Mouse (Mus musculus): ENCODE data around the gene Gm20716. TPM values are rescaled to one million over a fixed set of nuclear protein-coding genes. Genes with fewer than 3 reads are reported as not detected.

Gene Gm20716
- polyA plus RNA-seq, 1 experiment, result 67.8 TPM

DNA sequence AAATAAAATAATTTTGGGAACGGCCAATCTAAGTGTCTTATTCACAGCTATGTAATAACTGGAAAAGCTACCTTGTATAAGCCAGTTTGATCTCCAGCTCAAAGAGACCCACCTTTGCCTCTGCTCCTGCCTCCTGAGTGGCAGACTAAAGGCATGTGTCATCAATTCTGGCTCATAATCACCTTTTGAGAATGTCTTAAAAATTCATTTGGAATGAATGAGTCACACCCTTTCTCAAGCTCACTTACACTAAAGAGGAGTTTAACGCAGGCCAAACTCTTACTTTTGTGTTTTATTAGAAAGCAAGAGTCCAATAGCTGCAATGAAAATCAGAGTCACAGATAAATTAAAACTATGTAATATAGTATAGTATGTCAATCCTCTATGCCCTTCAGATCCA is 38.3 kb downstream of the Gm20716 start:
- Histone ChIP-seq H3K4me1 (ENCODE audit: control insufficient read depth, insufficient read depth, low read length) (peaks cover 9% of the 10 kb centered on the region), H3K9me3 (replicated peaks; ENCODE audit: control insufficient read depth, insufficient read depth, low read length, poor library complexity, severe bottlenecking) (no peaks in the 10 kb centered on the region), H3K9ac (ENCODE audit: low read depth, poor library complexity, severe bottlenecking) (no peak overlapping the region), H3K36me3 (ENCODE audit: control insufficient read depth, insufficient read depth, low read length, poor library complexity, severe bottlenecking) (peaks cover 57% of the 10 kb centered on the region), H3K27ac (ENCODE audit: insufficient read depth, low read length) (no peak overlapping the region), H3K4me3 (ENCODE audit: low read depth, low read length) (no peak overlapping the region), H3K27me3 (ENCODE audit: control insufficient read depth, insufficient read depth, low read length, poor library complexity, severe bottlenecking) (no peaks in the 10 kb centered on the region)
- TF ChIP-seq EP300 (IDR thresholded peaks at IDR 0.05; ENCODE audit: insufficient read depth, low read depth, low read length) (no peak), POLR2A (IDR thresholded peaks at IDR 0.05; ENCODE audit: insufficient read depth, low read length) (no peak), CTCF (IDR thresholded peaks at IDR 0.05; ENCODE audit: low read depth, low read length) (no peak)

DNA sequence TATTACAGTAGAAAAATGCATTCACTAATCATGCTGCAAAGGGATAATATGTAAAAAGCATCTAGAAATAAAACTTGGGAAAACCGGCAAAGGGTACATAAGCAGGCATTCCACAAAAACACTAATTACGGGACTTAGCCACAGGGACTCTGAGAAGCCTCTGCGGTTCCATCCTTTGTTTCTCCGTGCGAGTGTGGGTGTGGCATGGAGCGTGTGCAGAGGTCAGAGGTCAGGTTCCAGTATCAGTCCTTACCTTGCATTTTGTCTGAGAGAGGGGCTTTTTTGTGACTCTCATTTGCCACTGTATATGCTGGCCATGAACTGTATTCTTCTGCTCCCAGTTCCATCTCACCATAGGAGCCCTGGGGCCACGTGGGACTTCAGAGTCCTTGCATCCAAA is 54.2 kb downstream of the Gm20716 start:
- no peak for TF ChIP-seq CTCF (IDR thresholded peaks at IDR 0.05; ENCODE audit: low read depth, low read length)
- Histone ChIP-seq H3K4me3 (ENCODE audit: low read depth, low read length) (no peak overlapping the region), H3K27ac (ENCODE audit: insufficient read depth, low read length) (no peak overlapping the region), H3K27me3 (ENCODE audit: control insufficient read depth, insufficient read depth, low read length, poor library complexity, severe bottlenecking) (no peaks in the 10 kb centered on the region), H3K36me3 (ENCODE audit: control insufficient read depth, insufficient read depth, low read length, poor library complexity, severe bottlenecking) (peaks cover 5% of the 10 kb centered on the region; the same call in 1 of the 2 replicates), H3K9ac (ENCODE audit: low read depth, poor library complexity, severe bottlenecking) (no peak overlapping the region), H3K4me1 (ENCODE audit: control insufficient read depth, insufficient read depth, low read length) (peaks cover 2% of the 10 kb centered on the region), H3K9me3 (replicated peaks; ENCODE audit: control insufficient read depth, insufficient read depth, low read length, poor library complexity, severe bottlenecking) (no peaks in the 10 kb centered on the region)

DNA sequence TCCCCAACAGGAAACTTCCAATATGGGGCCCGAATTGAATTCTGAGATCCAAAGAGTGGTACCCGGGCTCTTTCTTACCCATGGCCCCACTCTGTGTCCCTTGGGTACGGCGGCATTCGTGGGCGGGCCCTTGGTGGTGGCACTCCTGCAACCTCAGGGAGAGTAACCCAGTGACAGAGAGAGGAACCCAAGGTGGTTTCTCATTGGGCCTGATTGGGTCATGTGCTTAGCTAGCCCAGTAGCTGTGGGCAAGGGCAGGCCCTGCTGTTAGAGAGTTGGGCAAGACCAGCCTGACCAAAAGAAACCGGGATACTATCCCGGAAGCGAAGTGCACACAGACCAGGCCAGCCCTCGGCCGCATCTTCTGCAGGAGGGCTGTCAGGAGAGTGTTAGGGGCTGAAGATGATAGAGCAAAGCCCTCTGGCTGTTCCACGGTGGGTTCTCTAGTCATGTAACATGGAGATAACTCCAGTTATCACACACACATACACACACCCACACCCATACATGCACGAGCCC is 59.9 kb downstream of the Gm20716 start:
- H3K27ac ChIP-seq (ENCODE audit: insufficient read depth, low read length), result peak overlapping the region; percentile 85
- no peaks in the 10 kb centered on the region for H3K9me3 ChIP-seq (replicated peaks; ENCODE audit: control insufficient read depth, insufficient read depth, low read length, poor library complexity, severe bottlenecking)
- no peak for TF ChIP-seq EP300 (IDR thresholded peaks at IDR 0.05; ENCODE audit: insufficient read depth, low read depth, low read length)
- peak overlapping the region; percentile 62 for H3K4me3 ChIP-seq (ENCODE audit: low read depth, low read length)
- peaks cover 3% of the 10 kb centered on the region for H3K4me1 ChIP-seq (ENCODE audit: control insufficient read depth, insufficient read depth, low read length)
- no peaks in the 10 kb centered on the region for H3K36me3 ChIP-seq (ENCODE audit: control insufficient read depth, insufficient read depth, low read length, poor library complexity, severe bottlenecking)
- no peaks in the 10 kb centered on the region for H3K27me3 ChIP-seq (ENCODE audit: control insufficient read depth, insufficient read depth, low read length, poor library complexity, severe bottlenecking)
- peak overlapping the region; percentile 25 for H3K9ac ChIP-seq (ENCODE audit: low read depth, poor library complexity, severe bottlenecking)

DNA sequence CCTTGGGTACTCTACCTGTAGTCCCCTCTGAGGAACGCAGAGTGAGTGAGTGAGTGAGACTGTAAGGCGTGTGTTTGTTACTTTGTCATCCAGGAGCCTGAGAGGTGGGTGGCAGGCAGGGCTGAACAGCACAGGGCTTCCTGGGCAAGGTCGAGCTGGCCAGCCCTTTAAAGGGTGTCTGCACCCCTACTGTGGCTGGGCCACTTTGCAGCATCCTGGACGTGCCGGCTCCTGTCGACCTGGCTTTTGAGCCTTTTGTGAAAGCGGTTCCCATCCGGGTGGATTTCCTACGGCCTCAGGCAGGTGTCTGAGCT is 60.4 kb downstream of the Gm20716 start:
- Histone ChIP-seq H3K36me3 (ENCODE audit: control insufficient read depth, insufficient read depth, low read length, poor library complexity, severe bottlenecking) (no peaks in the 10 kb centered on the region), H3K27me3 (ENCODE audit: control insufficient read depth, insufficient read depth, low read length, poor library complexity, severe bottlenecking) (no peaks in the 10 kb centered on the region), H3K4me3 (ENCODE audit: low read depth, low read length) (peak overlapping the region; percentile 62), H3K9me3 (replicated peaks; ENCODE audit: control insufficient read depth, insufficient read depth, low read length, poor library complexity, severe bottlenecking) (no peaks in the 10 kb centered on the region), H3K4me1 (ENCODE audit: control insufficient read depth, insufficient read depth, low read length) (peaks cover 3% of the 10 kb centered on the region), H3K27ac (ENCODE audit: insufficient read depth, low read length) (peak overlapping the region; percentile 85), H3K9ac (ENCODE audit: low read depth, poor library complexity, severe bottlenecking) (peak overlapping the region; percentile 25)
- no peak for TF ChIP-seq EP300 (IDR thresholded peaks at IDR 0.05; ENCODE audit: insufficient read depth, low read depth, low read length)
- TF ChIP-seq CTCF (IDR thresholded peaks at IDR 0.05; ENCODE audit: low read depth, low read length), result no peak
- TF ChIP-seq POLR2A (IDR thresholded peaks at IDR 0.05; ENCODE audit: insufficient read depth, low read length), result no peak

DNA sequence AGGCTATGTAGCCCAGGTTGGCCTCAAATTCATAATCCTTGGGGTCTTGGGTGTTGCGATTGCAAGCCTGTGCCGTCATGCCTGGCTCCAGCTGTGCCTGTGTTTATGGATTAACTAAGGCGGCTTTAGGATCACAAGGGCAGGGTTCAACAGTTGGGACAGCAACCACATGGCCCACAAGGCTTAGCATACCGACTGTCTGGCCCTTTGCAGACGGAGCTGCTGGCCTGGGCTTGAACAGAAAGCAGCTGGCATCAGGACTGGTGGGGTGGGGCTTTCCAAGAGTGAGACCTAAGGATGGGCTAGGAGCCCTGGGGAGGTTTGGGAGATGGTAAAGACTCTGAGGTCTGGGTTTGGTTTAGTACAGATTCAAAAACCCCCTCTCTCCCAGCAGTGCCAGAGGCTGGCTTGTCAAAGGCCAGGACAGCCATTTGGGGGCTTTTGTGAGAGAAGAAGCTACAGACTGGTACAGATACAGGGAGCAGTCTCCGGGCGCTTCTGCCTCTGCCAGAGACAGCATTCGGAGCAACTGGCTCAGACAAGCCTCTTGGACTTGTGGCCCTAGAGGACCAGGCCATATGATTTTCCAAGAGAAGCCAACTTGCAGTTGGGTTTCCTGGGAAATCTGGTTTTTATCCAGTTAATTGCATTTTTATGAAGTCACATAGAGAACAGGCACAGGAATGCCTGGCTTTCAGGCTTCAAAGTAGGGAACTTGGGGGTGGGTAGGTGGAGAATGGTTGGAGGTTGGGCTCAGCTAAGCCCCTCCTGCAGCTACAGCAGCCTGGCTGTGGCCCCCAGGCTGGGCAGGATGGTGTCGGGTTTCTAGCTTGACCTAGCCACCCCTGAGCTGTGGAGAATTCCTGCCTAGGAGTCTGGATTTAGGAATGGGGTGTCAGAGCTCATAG is 61.0 kb downstream of the Gm20716 start:
- Histone ChIP-seq H3K27me3 (ENCODE audit: control insufficient read depth, insufficient read depth, low read length, poor library complexity, severe bottlenecking) (no peaks in the 10 kb centered on the region), H3K36me3 (ENCODE audit: control insufficient read depth, insufficient read depth, low read length, poor library complexity, severe bottlenecking) (no peaks in the 10 kb centered on the region), H3K4me3 (ENCODE audit: low read depth, low read length) (peak overlapping the region; percentile 62), H3K9ac (ENCODE audit: low read depth, poor library complexity, severe bottlenecking) (peak overlapping the region; percentile 41), H3K4me1 (ENCODE audit: control insufficient read depth, insufficient read depth, low read length) (peaks cover 3% of the 10 kb centered on the region), H3K9me3 (replicated peaks; ENCODE audit: control insufficient read depth, insufficient read depth, low read length, poor library complexity, severe bottlenecking) (no peaks in the 10 kb centered on the region), H3K27ac (ENCODE audit: insufficient read depth, low read length) (peak overlapping the region; percentile 85)
- no peak for TF ChIP-seq POLR2A (IDR thresholded peaks at IDR 0.05; ENCODE audit: insufficient read depth, low read length)
- no peak for TF ChIP-seq CTCF (IDR thresholded peaks at IDR 0.05; ENCODE audit: low read depth, low read length)
- 0 out of 2 replicates have a peak, but pooled peaks have one; percentile 60 for TF ChIP-seq EP300 (IDR thresholded peaks at IDR 0.05; ENCODE audit: insufficient read depth, low read depth, low read length)

DNA sequence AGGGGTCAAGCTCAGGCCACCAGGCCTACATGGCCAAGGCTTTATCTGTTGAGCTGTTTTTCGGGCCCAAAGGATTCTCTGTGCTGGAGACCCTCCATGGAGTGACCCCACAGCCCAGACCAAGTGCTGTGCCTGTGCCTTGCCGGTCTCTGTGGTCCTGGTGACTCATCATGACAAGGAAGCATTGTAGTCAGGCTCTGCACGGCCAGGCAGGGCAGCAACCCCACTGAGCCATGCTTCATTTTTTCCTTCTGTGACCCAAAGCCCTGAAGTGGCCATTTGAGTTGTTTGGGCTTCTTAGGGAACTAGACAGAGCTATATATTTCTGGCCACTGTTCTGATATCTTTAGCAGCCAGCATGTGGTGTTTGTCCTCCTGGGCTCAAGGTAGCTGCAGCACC is 62.4 kb downstream of the Gm20716 start:
- Histone ChIP-seq H3K27ac (ENCODE audit: insufficient read depth, low read length) (no peak overlapping the region), H3K4me3 (ENCODE audit: low read depth, low read length) (no peak overlapping the region)
- no peak for TF ChIP-seq POLR2A (IDR thresholded peaks at IDR 0.05; ENCODE audit: insufficient read depth, low read length)
- TF ChIP-seq EP300 (IDR thresholded peaks at IDR 0.05; ENCODE audit: insufficient read depth, low read depth, low read length), result no peak
- no peak for TF ChIP-seq CTCF (IDR thresholded peaks at IDR 0.05; ENCODE audit: low read depth, low read length)

More for the DNA sequence above, 62.4 kb downstream of the Gm20716 start:
- H3K4me1 ChIP-seq (ENCODE audit: control insufficient read depth, insufficient read depth, low read length), result peaks cover 3% of the 10 kb centered on the region
- no peak overlapping the region for H3K9ac ChIP-seq (ENCODE audit: low read depth, poor library complexity, severe bottlenecking)
- H3K36me3 ChIP-seq (ENCODE audit: control insufficient read depth, insufficient read depth, low read length, poor library complexity, severe bottlenecking), result no peaks in the 10 kb centered on the region
- H3K27me3 ChIP-seq (ENCODE audit: control insufficient read depth, insufficient read depth, low read length, poor library complexity, severe bottlenecking), result no peaks in the 10 kb centered on the region
- H3K9me3 ChIP-seq (replicated peaks; ENCODE audit: control insufficient read depth, insufficient read depth, low read length, poor library complexity, severe bottlenecking), result no peaks in the 10 kb centered on the region

Data from ES-Bruce4 (cell line).